Mouse (Mus musculus) right cerebral cortex, postnatal 36 days (tissue): ENCODE data around the gene Otub2.
A peak's percentile ranks its signal among the peaks of the same experiment; 100 is the strongest.

Source experiments
- DNase-seq, 2 experiments: peaks; one replicate each; pipeline ENCODE4 v3.0.0; 2022; ENCODE audit warnings: low spot score in 2 of 2, mixed read lengths in 1 of 2

Gene Otub2

GRCm38 (mm10) chr12:103371711-103372110 lies 16.8 kb upstream of the Otub2 start:
- DNase-seq: no peak

- no peak for DNase-seq
Observed at GRCm38 (mm10) chr12:103373530-103374236, 14.8 kb upstream of the Otub2 start.

- DNase-seq: peak; percentile 64 to 75
Observed at GRCm38 (mm10) chr12:103376124-103376523, 12.4 kb upstream of the Otub2 start.

GRCm38 (mm10) chr12:103376774-103377173 lies 11.7 kb upstream of the Otub2 start:
- DNase-seq: peak; percentile 46 to 76

GRCm38 (mm10) chr12:103380226-103380625 lies 8.3 kb upstream of the Otub2 start:
- no peak for DNase-seq

GRCm38 (mm10) chr12:103389348-103389727 lies 856 bp downstream of the Otub2 start:
- DNase-seq: no peak

GRCm38 (mm10) chr12:103389982-103390381 lies 1.5 kb downstream of the Otub2 start:
- no peak for DNase-seq

GRCm38 (mm10) chr12:103391098-103391497 lies 2.6 kb downstream of the Otub2 start:
- DNase-seq: peak; percentile 65 to 69

- DNase-seq: no peak
Observed at GRCm38 (mm10) chr12:103393528-103393927, 5.0 kb downstream of the Otub2 start.

- DNase-seq: no peak
Observed at GRCm38 (mm10) chr12:103395486-103396275, 7.2 kb downstream of the Otub2 start.

GRCm38 (mm10) chr12:103396751-103397150 lies 8.3 kb downstream of the Otub2 start:
- no peak for DNase-seq

GRCm38 (mm10) chr12:103404131-103404530 lies 15.6 kb downstream of the Otub2 start:
- DNase-seq: no peak

GRCm38 (mm10) chr12:103407720-103408119 lies 19.2 kb downstream of the Otub2 start, which contains the start of gene 9330161L09Rik:
Gene 9330161L09Rik, minus strand, starts transcription at chr12:103407820.
- no peak for DNase-seq

GRCm38 (mm10) chr12:103408144-103408543 lies 19.7 kb downstream of the Otub2 start:
- peak; percentile 65 to 68 for DNase-seq

- DNase-seq: no peak
Observed at GRCm38 (mm10) chr12:103425016-103425728, 36.7 kb downstream of the Otub2 start.

GRCm38 (mm10) chr12:103425729-103426470 lies 37.4 kb downstream of the Otub2 start, which contains the start of gene Ddx24:
Gene Ddx24, minus strand, starts transcription at chr12:103425830.
- DNase-seq: peak; percentile 99 to 100

GRCm38 (mm10) chr12:103426710-103427109 lies 38.2 kb downstream of the Otub2 start:
- no peak for DNase-seq

GRCm38 (mm10) chr12:103433430-103433829 lies 44.9 kb downstream of the Otub2 start:
- DNase-seq: no peak

GRCm38 (mm10) chr12:103433986-103434731 lies 45.7 kb downstream of the Otub2 start, which contains the start of gene Ifi27:
Gene Ifi27, plus strand, starts transcription at chr12:103434211.
- peak in 1 of 2 experiments; percentile 57 for DNase-seq

GRCm38 (mm10) chr12:103434861-103435260 lies 46.4 kb downstream of the Otub2 start:
- no peak for DNase-seq

- no peak for DNase-seq
Observed at GRCm38 (mm10) chr12:103437601-103438000, 49.1 kb downstream of the Otub2 start.
